Mouse (Mus musculus): ENCODE data around the gene Adssl1. TPM values are rescaled to one million over a fixed set of nuclear protein-coding genes. Genes with fewer than 3 reads are reported as not detected.

The Adssl1 gene
- total and polyA plus RNA-seq, 3 experiments = 10.2 to 29.4 (median 10.7) TPM

DNA sequence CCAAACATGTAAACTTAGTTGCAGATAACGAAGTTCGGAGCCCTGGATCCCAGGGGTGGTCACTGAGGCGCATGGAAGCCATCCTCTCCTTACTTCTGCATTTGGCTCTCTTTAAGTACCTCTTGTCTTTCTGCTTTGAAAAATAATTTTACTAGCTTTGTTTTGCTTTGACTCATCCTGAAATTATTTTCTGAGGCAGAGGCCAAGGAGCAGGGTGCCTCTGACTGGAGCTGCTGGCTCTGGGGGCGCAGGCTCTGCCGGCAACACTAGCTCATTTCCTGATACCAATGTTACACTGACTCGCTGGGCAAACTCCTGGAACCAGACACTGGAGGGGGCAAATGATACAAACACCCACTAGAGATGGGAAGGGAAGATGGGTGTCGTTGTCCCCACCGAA, 39.9 kb upstream of the Adssl1 start:
- TF ChIP-seq TCF12 (IDR thresholded peaks at IDR 0.05; ENCODE audit: low read depth, low read length) (no peak), POLR2A (IDR thresholded peaks at IDR 0.05; ENCODE audit: low read depth, low read length) (no peak), ZC3H11A (IDR thresholded peaks at IDR 0.05; ENCODE audit: low read depth, low read length) (no peak), MAZ (IDR thresholded peaks at IDR 0.05; ENCODE audit: low read depth, low read length) (no peak), ZKSCAN1 (IDR thresholded peaks at IDR 0.05; ENCODE audit: borderline replicate concordance, low read depth, low read length) (no peak), ZMIZ1 (IDR thresholded peaks at IDR 0.05; ENCODE audit: low read depth, low read length) (no peak), HCFC1 (IDR thresholded peaks at IDR 0.05; ENCODE audit: low read depth, low read length) (no peak), ELF1 (IDR thresholded peaks at IDR 0.05; ENCODE audit: low read depth, low read length) (no peak), SIN3A (IDR thresholded peaks at IDR 0.05; ENCODE audit: low read length) (no peak), SMC3 (IDR thresholded peaks at IDR 0.05; ENCODE audit: low read depth, low read length) (no peak), POLR2AphosphoS2 (IDR thresholded peaks at IDR 0.05; ENCODE audit: low read depth, low read length) (no peak)
- H3K79me2 ChIP-seq (replicated peaks; ENCODE audit: control insufficient read depth, extremely low read depth, insufficient read depth, poor library complexity, severe bottlenecking) = no peaks in the 10 kb centered on the region
- H3K9ac ChIP-seq (ENCODE audit: insufficient read depth, low read depth) = no peak overlapping the region
- no peaks in the 10 kb centered on the region for H3K9me3 ChIP-seq (replicated peaks; ENCODE audit: low read length)
- DNase-seq (ENCODE audit: extremely low read depth) = no peak
- in situ Hi-C loops (cut with MboI; ENCODE audit: low pct_ligation_motif_present, low pct_unique_long_range_greater_than_20kb, low sequenced_read_pairs) = no loop called here
- no peaks in the 10 kb centered on the region for H3K36me3 ChIP-seq (replicated peaks in 1 of 2; ENCODE audit: control insufficient read depth in 1 of 2, insufficient read depth in 1 of 2, low read length in 1 of 2)
- H3K4me3 ChIP-seq (replicated peaks in 1 of 3; ENCODE audit: low read depth in 2 of 3, low read length in 2 of 3, poor library complexity in 1 of 3) = no peak overlapping the region
- H3K27ac ChIP-seq (ENCODE audit: insufficient read depth, low read depth) = no peak overlapping the region
- H3K4me1 ChIP-seq (ENCODE audit: control insufficient read depth in 1 of 2, insufficient read depth in 2 of 2) = peaks cover 13 to 62% of the 10 kb centered on the region in 2 experiments
- dilution Hi-C loops (cut with MboI; ENCODE audit: extremely low pct_ligation_motif_present, extremely low pct_unique_long_range_greater_than_20kb, low sequenced_read_pairs) = no loop called here
- H3K4me2 ChIP-seq (ENCODE audit: insufficient read depth, low read depth, poor library complexity, severe bottlenecking) = no peak overlapping the region
- H3K27me3 ChIP-seq (replicated peaks) = no peaks in the 10 kb centered on the region

- in situ Hi-C loops (cut with MboI; ENCODE audit: low pct_ligation_motif_present, low pct_unique_long_range_greater_than_20kb, low sequenced_read_pairs) = no loop called here
- no peak overlapping the region for H3K4me2 ChIP-seq (ENCODE audit: insufficient read depth, low read depth, poor library complexity, severe bottlenecking)
- no peaks in the 10 kb centered on the region for H3K27me3 ChIP-seq (replicated peaks)
- H3K36me3 ChIP-seq (replicated peaks in 1 of 2; ENCODE audit: control insufficient read depth in 1 of 2, insufficient read depth in 1 of 2, low read length in 1 of 2) = no peaks in the 10 kb centered on the region
- H3K9ac ChIP-seq (ENCODE audit: insufficient read depth, low read depth) = no peak overlapping the region
- TF ChIP-seq USF1 (IDR thresholded peaks at IDR 0.05; ENCODE audit: low read depth, low read length) (no peak), NRF1 (IDR thresholded peaks at IDR 0.05; ENCODE audit: low read depth, low read length) (no peak), POLR2A (IDR thresholded peaks at IDR 0.05; ENCODE audit: low read depth, low read length) (no peak), POLR2AphosphoS2 (IDR thresholded peaks at IDR 0.05; ENCODE audit: low read depth, low read length) (no peak), TCF12 (IDR thresholded peaks at IDR 0.05; ENCODE audit: low read depth, low read length) (no peak), ETS1 (conservative IDR thresholded peaks at IDR 0.05; ENCODE audit: low read depth, low read length) (no peak)
- H3K27ac ChIP-seq (ENCODE audit: insufficient read depth, low read depth) = no peak overlapping the region
- H3K79me2 ChIP-seq (replicated peaks; ENCODE audit: control insufficient read depth, extremely low read depth, insufficient read depth, poor library complexity, severe bottlenecking) = no peaks in the 10 kb centered on the region
- H3K9me3 ChIP-seq (replicated peaks; ENCODE audit: low read length) = no peaks in the 10 kb centered on the region
- no peak overlapping the region for H3K4me3 ChIP-seq (replicated peaks in 1 of 3; ENCODE audit: low read depth in 2 of 3, low read length in 2 of 3, poor library complexity in 1 of 3)
- DNase-seq (ENCODE audit: extremely low read depth) = no peak
- dilution Hi-C loops (cut with MboI; ENCODE audit: extremely low pct_ligation_motif_present, extremely low pct_unique_long_range_greater_than_20kb, low sequenced_read_pairs) = no loop called here
- H3K4me1 ChIP-seq (ENCODE audit: control insufficient read depth in 1 of 2, insufficient read depth in 2 of 2) = peaks cover 24 to 63% of the 10 kb centered on the region in 2 experiments
These were observed 38.7 kb upstream of the Adssl1 start for GRCm38 (mm10) chr12:112581113-112581512.

- TF ChIP-seq MAX (IDR thresholded peaks at IDR 0.05; ENCODE audit: low read length) (no peak), SIN3A (IDR thresholded peaks at IDR 0.05; ENCODE audit: low read length) (no peak), JUND (conservative IDR thresholded peaks at IDR 0.05; ENCODE audit: low read depth, low read length) (no peak), POLR2A (IDR thresholded peaks at IDR 0.05; ENCODE audit: low read depth, low read length) (no peak), KAT2A (IDR thresholded peaks at IDR 0.05; ENCODE audit: insufficient replicate concordance, low read length) (no peak), ZKSCAN1 (IDR thresholded peaks at IDR 0.05; ENCODE audit: borderline replicate concordance, low read depth, low read length) (no peak), SMC3 (IDR thresholded peaks at IDR 0.05; ENCODE audit: low read depth, low read length) (no peak), GABPA (IDR thresholded peaks at IDR 0.05; ENCODE audit: insufficient replicate concordance, low read depth, low read length) (no peak), USF2 (conservative IDR thresholded peaks at IDR 0.05; ENCODE audit: low read depth, low read length) (no peak), NELFE (IDR thresholded peaks at IDR 0.05; ENCODE audit: low read depth, low read length) (no peak), IRF4 (IDR thresholded peaks at IDR 0.05; ENCODE audit: low read depth, low read length) (no peak), TCF12 (IDR thresholded peaks at IDR 0.05; ENCODE audit: low read depth, low read length) (no peak)
- Histone ChIP-seq H3K27ac (ENCODE audit: insufficient read depth, low read depth) (no peak overlapping the region), H3K4me3 (replicated peaks in 1 of 3; ENCODE audit: low read depth in 2 of 3, low read length in 2 of 3, poor library complexity in 1 of 3) (no peak overlapping the region), H3K9me3 (replicated peaks; ENCODE audit: low read length) (no peaks in the 10 kb centered on the region), H3K4me1 (ENCODE audit: control insufficient read depth in 1 of 2, insufficient read depth in 2 of 2) (peaks cover 33 to 53% of the 10 kb centered on the region in 2 experiments), H3K27me3 (replicated peaks) (no peaks in the 10 kb centered on the region), H3K36me3 (replicated peaks in 1 of 2; ENCODE audit: control insufficient read depth in 1 of 2, insufficient read depth in 1 of 2, low read length in 1 of 2) (peaks cover 0 to 3% of the 10 kb centered on the region in 2 experiments), H3K79me2 (replicated peaks; ENCODE audit: control insufficient read depth, extremely low read depth, insufficient read depth, poor library complexity, severe bottlenecking) (peaks cover 12% of the 10 kb centered on the region), H3K4me2 (ENCODE audit: insufficient read depth, low read depth, poor library complexity, severe bottlenecking) (no peak overlapping the region), H3K9ac (ENCODE audit: insufficient read depth, low read depth) (no peak overlapping the region)
- dilution Hi-C loops (cut with MboI; ENCODE audit: extremely low pct_ligation_motif_present, extremely low pct_unique_long_range_greater_than_20kb, low sequenced_read_pairs) = no loop called here
- in situ Hi-C loops (cut with MboI; ENCODE audit: low pct_ligation_motif_present, low pct_unique_long_range_greater_than_20kb, low sequenced_read_pairs) = no loop called here
- no peak for DNase-seq (ENCODE audit: extremely low read depth)
These were observed 34.9 kb upstream of the Adssl1 start for GRCm38 (mm10) chr12:112584954-112585353.
